Mouse (Mus musculus) megakaryocyte, embryonic 14.5 days (primary cell): Measurements from ENCODE around the gene Miox.

ENCODE experiments used
- FLI1 ChIP-seq: IDR thresholded peaks from 2 replicates; pipeline ENCODE4 v1.6.1; 2012; ENCODE audit warnings: low read length, inconsistent platforms, mixed read lengths
- GATA1 ChIP-seq: IDR thresholded peaks from 3 replicates; pipeline ENCODE4 v1.6.1; 2012; ENCODE audit warnings: mixed read lengths, low read length, inconsistent platforms, borderline replicate concordance

DNA sequence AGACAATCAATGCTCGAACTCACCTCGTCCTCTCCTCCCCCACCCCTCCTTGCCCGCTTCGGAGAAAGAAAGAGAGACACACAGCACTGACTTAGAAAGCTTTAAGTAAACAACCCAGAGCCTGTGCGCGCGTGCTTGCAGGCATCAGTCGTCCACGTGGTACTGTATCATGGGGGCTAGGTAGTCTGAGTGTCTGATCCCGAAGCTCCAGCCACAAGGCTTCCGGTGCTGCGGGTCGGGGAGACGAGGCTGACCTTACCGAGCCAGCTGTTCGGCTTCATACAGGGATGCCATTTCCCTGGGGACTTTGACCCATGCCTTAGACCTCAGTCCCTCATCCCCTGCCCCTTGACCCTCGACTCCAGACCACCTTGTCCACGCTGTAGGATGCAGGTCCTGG lies 43.2 kb downstream of the Miox start:
- TF ChIP-seq GATA1 (no peak), FLI1 (no peak)
